Mouse (Mus musculus) midbrain, embryonic 10.5 days (tissue): ENCODE measurements around the gene Stard8. TPM values are rescaled to one million over a fixed set of nuclear protein-coding genes. Genes with fewer than 3 reads are reported as not detected.

ENCODE experiments used
- DNase-seq: peaks from one replicate; pipeline ENCODE4 v3.0.0-alpha.2; 2017; ENCODE audit warnings: low spot score
- H3K27ac ChIP-seq: fragments of 300-500 bp; sonication (generic); replicated peaks from 2 replicates; pipeline ENCODE4 v1.5.1; 2016; ENCODE audit warnings: mild to moderate bottlenecking
- H3K27me3 ChIP-seq: fragments of 300-500 bp; sonication (generic); 2 replicates; pipeline ENCODE4 v1.6.1; 2016; ENCODE audit warnings: low read depth, mild to moderate bottlenecking; ENCODE audit not compliant: poor library complexity, severe bottlenecking
- H3K36me3 ChIP-seq: fragments of 300-500 bp; sonication (generic); 2 replicates; pipeline ENCODE4 v1.6.1; 2016; ENCODE audit warnings: mild to moderate bottlenecking, moderate library complexity
- H3K4me1 ChIP-seq: fragments of 300-500 bp; sonication (generic); 2 replicates; pipeline ENCODE4 v1.6.1; 2016
- H3K4me3 ChIP-seq: fragments of 300-500 bp; sonication (generic); 2 replicates; pipeline ENCODE4 v1.5.1; 2016; ENCODE audit warnings: mild to moderate bottlenecking, moderate library complexity
- H3K9me3 ChIP-seq: fragments of 300-500 bp; sonication (generic); replicated peaks from 2 replicates; pipeline ENCODE4 v1.6.1; 2016; ENCODE audit warnings: mild to moderate bottlenecking
- WGBS: fragments of 180-500 bp; shearing (Covaris S2); methylation state at CpG from one replicate; pipeline ENCODE4 v1.1.7; 2016; 5-methylcytosine and 5-hydroxymethylcytosine counted together
- polyA plus RNA-seq: library from polyadenylated mRNA; unstranded; fragments of >200 nt; fragmentation: Nextera tagmentation; extraction: Ambion mirVana; gene quantifications from 2 replicates; pipeline ENCODE4 v1.2.1, GENCODE M21; 2016

Stard8 gene
- polyA plus RNA-seq, 1 experiment from 2014 or later = 14.8 TPM

DNA sequence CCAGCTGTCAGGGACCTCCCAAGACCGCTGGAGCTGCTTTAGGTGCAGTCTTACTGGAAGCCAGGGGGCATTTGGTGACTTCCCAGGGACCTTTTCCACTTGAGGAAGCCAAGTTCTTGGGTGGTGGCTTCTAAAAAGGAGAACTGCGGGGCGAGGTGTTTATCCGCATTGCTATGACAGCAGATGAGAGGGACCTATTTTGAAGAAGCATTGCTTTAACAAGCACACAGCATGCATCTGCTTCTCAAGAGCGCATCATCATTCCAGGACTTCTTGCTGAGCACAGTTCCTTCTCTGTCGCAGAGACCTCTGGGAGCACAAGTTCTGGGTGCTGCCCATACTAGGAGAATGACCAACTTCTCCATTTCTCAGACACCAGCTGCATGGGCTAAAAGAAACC lies 14.8 kb downstream of the Stard8 start:
- Histone ChIP-seq H3K4me1 (peaks cover 12% of the 10 kb centered on the region), H3K36me3 (no peaks in the 10 kb centered on the region), H3K27ac (no peak overlapping the region), H3K4me3 (no peak overlapping the region), H3K9me3 (no peaks in the 10 kb centered on the region), H3K27me3 (peaks cover 100% of the 10 kb centered on the region)
- DNase-seq = no peak
- 79% methylated on average over 6 of the region's 6 CpGs for whole genome bisulfite sequencing

DNA sequence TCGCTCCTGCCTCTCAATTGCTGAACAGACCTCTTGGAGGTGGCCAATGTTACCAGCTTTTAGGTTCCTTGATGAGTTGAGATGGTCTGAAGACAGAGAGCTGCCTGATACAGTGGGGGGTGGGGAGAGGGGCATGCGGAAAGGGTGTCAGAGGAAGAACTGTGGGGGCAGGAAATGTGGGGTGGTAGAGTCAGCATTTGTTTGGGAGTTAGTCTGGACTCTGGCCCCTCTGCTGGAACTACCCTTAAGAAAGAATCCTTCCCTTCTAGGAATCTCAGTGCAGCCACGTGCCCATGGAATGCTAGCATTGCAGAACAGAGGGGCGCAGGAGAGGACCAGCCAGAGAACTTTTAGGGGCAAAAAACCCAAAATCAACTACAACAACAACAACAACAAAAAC lies 16.3 kb downstream of the Stard8 start:
- Histone ChIP-seq H3K36me3 (no peaks in the 10 kb centered on the region), H3K27ac (no peak overlapping the region), H3K4me1 (peaks cover 12% of the 10 kb centered on the region), H3K9me3 (no peaks in the 10 kb centered on the region), H3K27me3 (peaks cover 100% of the 10 kb centered on the region), H3K4me3 (no peak overlapping the region)
- DNase-seq = no peak
- 82% methylated on average over 4 of the region's 4 CpGs for WGBS

- 26% methylated on average over 4 of the region's 4 CpGs for WGBS
- peaks cover 100% of the 10 kb centered on the region for H3K27me3 ChIP-seq
- no peak overlapping the region for H3K4me3 ChIP-seq
- DNase-seq = peak; percentile 38
- peak overlapping the region; percentile 46; the same call in 1 of the 2 replicates for H3K27ac ChIP-seq
- no peaks in the 10 kb centered on the region for H3K36me3 ChIP-seq
- H3K9me3 ChIP-seq = no peaks in the 10 kb centered on the region
- H3K4me1 ChIP-seq = peaks cover 12% of the 10 kb centered on the region
Measured at GRCm38 (mm10) chrX:99020215-99020614, 17.2 kb downstream of the Stard8 start.

GRCm38 (mm10) chrX:99021593-99021992 lies 18.5 kb downstream of the Stard8 start:
- Histone ChIP-seq H3K4me1 (peaks cover 12% of the 10 kb centered on the region), H3K36me3 (no peaks in the 10 kb centered on the region), H3K9me3 (no peaks in the 10 kb centered on the region), H3K27me3 (peaks cover 100% of the 10 kb centered on the region), H3K27ac (no peak overlapping the region), H3K4me3 (no peak overlapping the region)
- WGBS = 72% methylated on average over 2 of the region's 2 CpGs
- DNase-seq = no peak

GRCm38 (mm10) chrX:99023951-99024350 lies 20.9 kb downstream of the Stard8 start:
- Histone ChIP-seq H3K36me3 (no peaks in the 10 kb centered on the region), H3K9me3 (no peaks in the 10 kb centered on the region), H3K27me3 (peaks cover 100% of the 10 kb centered on the region), H3K4me1 (peaks cover 17% of the 10 kb centered on the region), H3K27ac (no peak overlapping the region), H3K4me3 (no peak overlapping the region)
- DNase-seq = no peak
- 80% methylated on average over 1 of the region's 1 CpGs for WGBS

DNA sequence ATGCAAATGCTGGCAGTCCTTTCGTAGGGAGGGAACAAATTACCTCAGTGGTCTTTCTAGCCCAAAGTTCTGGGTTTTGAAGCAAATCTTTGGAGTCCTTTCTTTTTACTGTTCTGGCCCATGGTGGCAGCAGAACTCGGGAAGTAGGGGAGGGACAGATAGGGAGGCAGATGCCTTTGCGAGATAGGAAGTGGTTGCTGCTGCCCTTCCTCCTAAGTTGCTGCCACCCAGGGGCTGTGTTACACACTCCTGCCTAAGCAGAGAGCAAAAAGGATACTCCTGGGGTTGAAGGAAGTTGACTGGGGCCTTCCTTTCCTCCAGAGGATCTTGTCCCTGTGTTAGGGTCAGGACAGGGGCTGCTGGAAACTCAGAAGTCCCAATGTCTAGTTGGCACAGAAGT lies 32.4 kb downstream of the Stard8 start:
- WGBS = 64% methylated on average over 3 of the region's 3 CpGs

GRCm38 (mm10) chrX:99042451-99042951 lies 39.5 kb downstream of the Stard8 start:
- Histone ChIP-seq H3K27me3 (peaks cover 99% of the 10 kb centered on the region), H3K9me3 (no peaks in the 10 kb centered on the region), H3K27ac (no peak overlapping the region), H3K36me3 (no peaks in the 10 kb centered on the region), H3K4me3 (peak overlapping the region; percentile 59), H3K4me1 (peaks cover 13% of the 10 kb centered on the region)
- WGBS = 20% methylated on average over 31 of the region's 31 CpGs
- DNase-seq = peak; percentile 82

More for the DNA sequence above, 32.4 kb downstream of the Stard8 start:
- no peaks in the 10 kb centered on the region for H3K36me3 ChIP-seq
- H3K4me1 ChIP-seq = no peaks in the 10 kb centered on the region
- H3K27ac ChIP-seq = no peak overlapping the region
- no peak overlapping the region for H3K4me3 ChIP-seq
- DNase-seq = no peak
- no peaks in the 10 kb centered on the region for H3K9me3 ChIP-seq
- H3K27me3 ChIP-seq = peaks cover 97% of the 10 kb centered on the region

DNA sequence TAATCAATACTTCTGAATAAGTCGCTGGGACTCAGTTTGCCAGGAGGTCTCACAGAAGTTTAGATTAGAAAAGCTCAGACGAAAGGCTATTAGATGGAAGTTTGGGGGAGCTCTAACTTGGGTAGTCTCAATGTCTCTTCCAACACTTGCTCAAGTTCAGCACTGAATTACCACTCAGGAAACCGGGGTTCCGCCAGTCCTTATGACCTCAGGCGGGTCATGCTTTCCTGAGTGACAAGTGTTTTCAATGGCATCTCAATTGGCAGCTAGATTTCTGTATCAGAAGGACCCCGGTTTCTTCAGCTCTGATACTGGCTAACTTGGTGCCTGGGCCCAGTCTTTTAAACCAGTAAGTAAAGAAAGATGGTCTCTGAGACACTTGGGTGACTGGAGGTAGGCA lies 40.2 kb downstream of the Stard8 start:
- Histone ChIP-seq H3K27me3 (peaks cover 99% of the 10 kb centered on the region), H3K27ac (no peak overlapping the region), H3K4me1 (peaks cover 13% of the 10 kb centered on the region), H3K4me3 (peak overlapping the region; percentile 59), H3K36me3 (no peaks in the 10 kb centered on the region), H3K9me3 (no peaks in the 10 kb centered on the region)
- no peak for DNase-seq
- WGBS = 44% methylated on average over 6 of the region's 6 CpGs

GRCm38 (mm10) chrX:99043739-99044138 lies 40.7 kb downstream of the Stard8 start:
- no peak for DNase-seq
- H3K36me3 ChIP-seq = no peaks in the 10 kb centered on the region
- no peaks in the 10 kb centered on the region for H3K9me3 ChIP-seq
- H3K4me3 ChIP-seq = peak overlapping the region; percentile 59; the same call in 1 of the 2 replicates
- WGBS = 70% methylated on average over 5 of the region's 5 CpGs
- H3K27ac ChIP-seq = no peak overlapping the region
- H3K4me1 ChIP-seq = peaks cover 13% of the 10 kb centered on the region
- peaks cover 99% of the 10 kb centered on the region for H3K27me3 ChIP-seq

- WGBS = 47% methylated on average over 7 of the region's 7 CpGs
Measured at GRCm38 (mm10) chrX:99045315-99045714, 42.3 kb downstream of the Stard8 start.

GRCm38 (mm10) chrX:99046360-99047055 lies 43.5 kb downstream of the Stard8 start:
- H3K27me3 ChIP-seq = peaks cover 99% of the 10 kb centered on the region
- H3K36me3 ChIP-seq = no peaks in the 10 kb centered on the region
- DNase-seq = no peak
- WGBS = 49% methylated on average over 5 of the region's 5 CpGs
- no peaks in the 10 kb centered on the region for H3K9me3 ChIP-seq
- no peak overlapping the region for H3K4me3 ChIP-seq
- no peak overlapping the region for H3K27ac ChIP-seq
- H3K4me1 ChIP-seq = peaks cover 13% of the 10 kb centered on the region

More at GRCm38 (mm10) chrX:99045315-99045714, 42.3 kb downstream of the Stard8 start:
- H3K36me3 ChIP-seq = no peaks in the 10 kb centered on the region
- peaks cover 99% of the 10 kb centered on the region for H3K27me3 ChIP-seq
- no peak for DNase-seq
- no peak overlapping the region for H3K27ac ChIP-seq
- H3K4me3 ChIP-seq = no peak overlapping the region
- H3K4me1 ChIP-seq = peaks cover 13% of the 10 kb centered on the region
- H3K9me3 ChIP-seq = no peaks in the 10 kb centered on the region

DNA sequence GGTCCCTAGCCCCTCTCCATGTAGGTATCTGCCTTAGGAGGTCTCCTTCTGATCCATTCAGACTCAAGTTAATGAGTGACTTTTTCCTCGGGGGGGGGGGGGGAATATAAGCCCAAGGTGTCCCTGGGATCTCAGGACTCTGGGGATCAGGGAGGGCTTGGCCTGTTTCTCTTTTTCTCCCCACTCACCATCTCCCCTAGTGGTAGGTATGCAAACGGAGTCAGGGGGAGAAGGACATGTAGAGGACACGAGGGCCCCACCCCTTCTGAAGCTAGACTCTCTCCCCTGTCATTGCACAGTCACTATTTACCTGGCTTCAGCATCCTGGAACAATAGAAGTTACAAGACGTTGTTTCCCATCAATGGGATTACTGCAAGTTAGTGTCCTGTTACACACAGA lies 45.1 kb downstream of the Stard8 start:
- Histone ChIP-seq H3K27me3 (peaks cover 99% of the 10 kb centered on the region), H3K4me1 (peaks cover 6% of the 10 kb centered on the region), H3K9me3 (no peaks in the 10 kb centered on the region), H3K27ac (no peak overlapping the region), H3K4me3 (no peak overlapping the region), H3K36me3 (no peaks in the 10 kb centered on the region)
- DNase-seq = no peak
- 33% methylated on average over 4 of the region's 4 CpGs for WGBS

GRCm38 (mm10) chrX:99049247-99049646 lies 46.2 kb downstream of the Stard8 start:
- H3K36me3 ChIP-seq = no peaks in the 10 kb centered on the region
- 57% methylated on average over 5 of the region's 5 CpGs for WGBS
- H3K27me3 ChIP-seq = peaks cover 99% of the 10 kb centered on the region

More at GRCm38 (mm10) chrX:99049247-99049646, 46.2 kb downstream of the Stard8 start:
- Histone ChIP-seq H3K9me3 (no peaks in the 10 kb centered on the region), H3K4me3 (no peak overlapping the region), H3K4me1 (peaks cover 5% of the 10 kb centered on the region), H3K27ac (no peak overlapping the region)
- no peak for DNase-seq
